Mouse (Mus musculus) embryo, embryonic 11 days (tissue): ENCODE results near the gene Sf3a1.
A peak's percentile ranks its signal among the peaks of the same experiment; 100 is the strongest.

ENCODE experiments used
- DNase-seq: peaks from one replicate; pipeline ENCODE4 v3.0.0-alpha.2; 2015

Sf3a1 gene

GRCm38 (mm10) chr11:4219317-4219751 lies 59.2 kb downstream of the Sf3a1 start:
- DNase-seq = peak; percentile 80

GRCm38 (mm10) chr11:4219908-4220307 lies 59.8 kb downstream of the Sf3a1 start:
- DNase-seq = no peak

GRCm38 (mm10) chr11:4220443-4221400 lies 60.6 kb downstream of the Sf3a1 start:
- peak; percentile 74 for DNase-seq

GRCm38 (mm10) chr11:4222046-4222950 lies 62.1 kb downstream of the Sf3a1 start:
- no peak for DNase-seq

- no peak for DNase-seq
These were observed 63.4 kb downstream of the Sf3a1 start for GRCm38 (mm10) chr11:4223393-4224188.

- DNase-seq = no peak
These were observed 64.1 kb downstream of the Sf3a1 start for GRCm38 (mm10) chr11:4224223-4224622.

GRCm38 (mm10) chr11:4226569-4227325 lies 66.6 kb downstream of the Sf3a1 start:
- DNase-seq = no peak

GRCm38 (mm10) chr11:4228463-4228862 lies 68.3 kb downstream of the Sf3a1 start:
- no peak for DNase-seq

GRCm38 (mm10) chr11:4229841-4230240 lies 69.7 kb downstream of the Sf3a1 start:
- no peak for DNase-seq

- DNase-seq = no peak
These were observed 71.3 kb downstream of the Sf3a1 start for GRCm38 (mm10) chr11:4231435-4231834.
